Mouse (Mus musculus): Measurements from ENCODE around the gene Clec4g. TPM values are rescaled to one million over a fixed set of nuclear protein-coding genes. Genes with fewer than 3 reads are reported as not detected.

Clec4g gene
- polyA plus RNA-seq, 1 experiment from 2014 or later = not detected

DNA sequence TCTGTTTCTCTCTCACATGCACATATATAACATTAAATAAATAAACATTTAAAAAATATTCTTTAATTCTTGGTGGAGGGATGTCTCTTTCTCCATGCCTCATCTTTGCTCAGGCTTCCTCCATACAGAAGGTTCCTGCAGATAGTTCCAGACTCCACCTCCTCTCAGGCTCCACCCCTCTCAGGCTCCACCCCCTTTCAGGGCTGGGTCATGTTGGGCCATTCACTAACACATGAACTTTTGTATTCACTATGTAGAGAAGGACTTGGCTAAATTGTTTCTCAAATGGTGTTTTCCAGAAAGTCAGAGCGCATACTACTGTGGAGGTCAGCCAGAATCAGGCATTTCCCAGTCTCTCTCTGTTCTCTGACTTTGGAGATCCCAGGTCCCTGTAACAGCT is 19.0 kb downstream of the Clec4g start:
- H3K27me3 ChIP-seq (ENCODE audit: low read depth, poor library complexity, severe bottlenecking) = no peaks in the 10 kb centered on the region
- H3K9me3 ChIP-seq (replicated peaks) = no peaks in the 10 kb centered on the region
- 95% methylated on average over 1 of the region's 1 CpGs for WGBS
- H3K4me3 ChIP-seq = no peak overlapping the region
- H3K36me3 ChIP-seq = no peaks in the 10 kb centered on the region
- no peaks in the 10 kb centered on the region for H3K4me1 ChIP-seq
- no peak for DNase-seq (ENCODE audit: low spot score)
- no peak overlapping the region for H3K27ac ChIP-seq

DNA sequence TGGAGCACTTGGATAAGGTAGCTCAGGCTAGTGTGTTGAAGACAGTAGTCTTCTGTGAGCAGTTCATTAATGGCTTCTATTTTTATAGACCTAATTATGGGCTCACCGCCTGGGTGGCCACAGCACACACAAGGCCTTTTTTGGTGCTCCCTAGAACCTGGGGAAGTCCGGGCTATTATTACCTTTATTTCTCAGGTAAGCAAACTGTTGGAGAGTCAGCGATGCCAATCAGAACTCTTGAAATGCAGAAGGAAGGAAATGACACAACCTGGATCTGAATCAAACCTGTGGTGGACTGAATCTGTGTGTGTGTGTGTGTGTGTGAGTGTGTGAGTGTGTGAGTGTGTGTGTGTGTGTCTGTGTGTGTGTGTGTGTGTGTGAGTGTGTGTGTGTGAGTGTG is 26.3 kb downstream of the Clec4g start, which contains the start of gene Fcer2a:
TSS of gene Fcer2a (minus strand) at position 55 of the 400 bp plus-strand sequence.
- DNase-seq (ENCODE audit: low spot score) = no peak
- no peak within 1 kb of the TSS for H3K27ac ChIP-seq
- H3K4me3 ChIP-seq = no peak within 1 kb of the TSS
- no peaks in the 10 kb centered on the region for H3K27me3 ChIP-seq (ENCODE audit: low read depth, poor library complexity, severe bottlenecking)
- H3K9me3 ChIP-seq (replicated peaks) = no peaks in the 10 kb centered on the region
- no peaks in the 10 kb centered on the region for H3K4me1 ChIP-seq
- H3K36me3 ChIP-seq = no peaks in the 10 kb centered on the region
- WGBS = 87% methylated on average over 3 of the region's 3 CpGs

DNA sequence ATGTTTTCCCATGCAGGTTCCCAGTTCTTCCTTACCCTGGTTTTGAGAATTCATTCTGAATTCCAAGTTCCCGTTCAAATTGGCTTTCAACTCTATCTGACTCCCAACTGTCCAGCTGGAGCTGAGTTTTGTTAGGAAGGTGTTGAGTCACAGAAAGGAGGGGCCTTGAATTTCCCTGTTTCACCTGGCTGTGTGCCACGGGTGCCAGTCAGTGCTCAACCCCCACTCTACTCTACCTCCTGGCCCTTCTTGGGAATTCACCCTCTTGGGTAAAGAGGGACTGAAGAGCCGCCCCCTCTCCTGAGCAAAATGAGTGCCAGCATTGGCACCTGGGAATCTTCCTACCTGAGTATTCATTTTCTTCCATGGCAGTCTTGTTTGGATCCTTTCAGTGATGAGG is 29.7 kb downstream of the Clec4g start:
- WGBS = 83% methylated on average over 3 of the region's 3 CpGs

DNA sequence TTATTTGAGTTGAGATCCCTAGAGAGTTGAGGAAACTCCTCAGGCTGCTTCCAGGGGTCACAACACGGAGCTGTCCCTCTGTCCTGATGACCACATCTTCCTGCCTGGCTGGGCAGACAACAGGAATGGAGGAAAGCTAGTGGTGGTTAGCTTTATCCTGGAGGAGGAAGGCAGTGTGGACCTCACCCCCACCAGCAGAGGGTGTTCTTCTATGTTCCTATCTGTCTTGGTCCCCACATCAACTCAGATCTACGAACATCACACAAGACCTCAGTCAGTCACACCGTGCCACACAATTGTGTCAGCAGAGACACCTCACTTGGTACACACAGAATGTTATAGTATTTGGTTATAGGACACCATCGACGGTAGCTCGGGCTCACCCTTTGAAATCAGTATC is 32.9 kb downstream of the Clec4g start:
- no peak for DNase-seq (ENCODE audit: low spot score)
- no peak overlapping the region for H3K27ac ChIP-seq
- 78% methylated on average over 6 of the region's 6 CpGs for WGBS

More for the DNA sequence above, 29.7 kb downstream of the Clec4g start:
- Histone ChIP-seq H3K4me1 (no peaks in the 10 kb centered on the region), H3K4me3 (no peak overlapping the region), H3K36me3 (no peaks in the 10 kb centered on the region), H3K27me3 (ENCODE audit: low read depth, poor library complexity, severe bottlenecking) (no peaks in the 10 kb centered on the region), H3K9me3 (replicated peaks) (no peaks in the 10 kb centered on the region), H3K27ac (no peak overlapping the region)
- no peak for DNase-seq (ENCODE audit: low spot score)

DNA sequence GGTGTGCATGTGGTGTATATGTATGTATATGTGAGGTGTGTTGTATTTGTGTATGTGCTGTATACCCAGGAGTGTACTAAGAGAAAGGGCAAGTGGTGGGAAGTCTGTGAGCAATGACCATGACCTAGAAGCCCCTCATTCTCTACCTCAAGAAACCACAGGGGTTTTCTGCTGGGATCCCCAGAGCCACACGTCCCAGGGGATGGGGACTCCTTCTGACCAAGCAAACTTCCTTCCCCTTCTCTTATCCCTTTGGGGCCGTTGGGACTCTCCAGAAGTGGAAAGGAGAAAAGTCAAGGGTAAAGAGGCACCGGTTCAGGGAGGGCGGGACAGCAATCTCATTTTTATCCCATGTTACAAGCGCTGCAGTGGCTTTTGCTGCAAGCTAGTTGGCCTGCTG is 35.0 kb downstream of the Clec4g start:
- Histone ChIP-seq H3K27me3 (ENCODE audit: low read depth, poor library complexity, severe bottlenecking) (no peaks in the 10 kb centered on the region), H3K4me3 (no peak overlapping the region), H3K27ac (no peak overlapping the region), H3K4me1 (no peaks in the 10 kb centered on the region), H3K9me3 (replicated peaks) (no peaks in the 10 kb centered on the region), H3K36me3 (peaks cover 31% of the 10 kb centered on the region)
- 69% methylated on average over 5 of the region's 5 CpGs for WGBS
- DNase-seq (ENCODE audit: low spot score) = no peak

More for the DNA sequence above, 32.9 kb downstream of the Clec4g start:
- Histone ChIP-seq H3K27me3 (ENCODE audit: low read depth, poor library complexity, severe bottlenecking) (no peaks in the 10 kb centered on the region), H3K9me3 (replicated peaks) (no peaks in the 10 kb centered on the region), H3K36me3 (peaks cover 9% of the 10 kb centered on the region), H3K4me1 (no peaks in the 10 kb centered on the region), H3K4me3 (no peak overlapping the region)

DNA sequence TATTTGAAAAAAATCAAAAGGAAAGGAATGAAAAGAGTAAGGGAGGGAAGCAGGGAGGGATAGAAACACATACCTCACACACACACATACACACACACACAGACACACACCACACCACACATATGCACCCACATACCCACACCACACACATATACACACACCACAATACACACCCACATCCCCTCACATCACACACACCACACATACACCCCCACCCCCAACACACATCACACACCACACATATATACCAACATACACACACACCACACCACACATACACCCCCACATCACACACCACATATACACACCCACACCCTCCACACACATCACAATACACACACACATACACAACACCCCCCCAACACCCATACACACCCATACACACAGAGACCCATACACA is 35.9 kb downstream of the Clec4g start:
- DNase-seq (ENCODE audit: low spot score) = no peak
- no peaks in the 10 kb centered on the region for H3K4me1 ChIP-seq
- no peak overlapping the region for H3K4me3 ChIP-seq
- H3K9me3 ChIP-seq (replicated peaks) = no peaks in the 10 kb centered on the region
- no peaks in the 10 kb centered on the region for H3K27me3 ChIP-seq (ENCODE audit: low read depth, poor library complexity, severe bottlenecking)
- peaks cover 39% of the 10 kb centered on the region for H3K36me3 ChIP-seq
- H3K27ac ChIP-seq = no peak overlapping the region

DNA sequence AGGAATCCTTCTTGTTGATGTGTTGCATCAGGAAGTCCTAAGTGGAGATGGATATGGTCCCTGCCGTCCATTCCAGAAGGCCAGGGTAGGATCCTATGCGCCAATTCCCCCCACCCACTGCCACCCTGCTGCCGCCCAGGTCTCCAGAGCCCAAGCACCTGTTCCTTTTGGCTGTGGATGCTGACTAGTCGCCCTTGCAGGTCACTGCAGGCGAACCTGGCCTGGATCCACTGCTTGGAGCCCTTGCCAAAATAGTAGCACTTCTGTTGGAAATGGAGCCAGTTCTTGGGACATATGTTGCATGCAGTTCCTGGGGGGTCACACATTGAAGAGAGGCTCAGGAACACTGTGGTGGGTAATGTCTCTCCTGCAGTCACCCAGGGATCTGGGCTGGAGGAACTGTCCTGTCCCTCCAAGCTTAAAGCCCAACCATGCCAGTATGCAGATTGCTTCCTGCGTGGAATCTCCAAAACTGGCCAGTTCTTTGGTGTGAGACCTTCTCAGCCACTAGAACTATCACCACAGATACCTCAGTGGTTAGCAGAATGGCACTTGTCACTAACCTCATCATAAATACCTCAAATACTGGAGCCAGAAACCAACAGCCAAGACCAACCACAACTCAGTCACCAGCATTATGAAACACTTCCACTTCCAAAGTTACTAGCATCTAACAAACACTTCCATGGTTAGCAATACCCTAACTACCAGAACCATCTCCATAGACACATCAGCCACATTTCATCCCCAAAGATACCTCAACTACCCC is 36.9 kb downstream of the Clec4g start:
- H3K27me3 ChIP-seq (ENCODE audit: low read depth, poor library complexity, severe bottlenecking) = no peaks in the 10 kb centered on the region
- H3K27ac ChIP-seq = no peak overlapping the region
- H3K36me3 ChIP-seq = peaks cover 49% of the 10 kb centered on the region
- no peaks in the 10 kb centered on the region; the same call in 1 of the 2 replicates for H3K9me3 ChIP-seq (replicated peaks)
- H3K4me3 ChIP-seq = no peak overlapping the region
- no peaks in the 10 kb centered on the region for H3K4me1 ChIP-seq
- 75% methylated on average over 6 of the region's 6 CpGs for WGBS
- no peak for DNase-seq (ENCODE audit: low spot score)

DNA sequence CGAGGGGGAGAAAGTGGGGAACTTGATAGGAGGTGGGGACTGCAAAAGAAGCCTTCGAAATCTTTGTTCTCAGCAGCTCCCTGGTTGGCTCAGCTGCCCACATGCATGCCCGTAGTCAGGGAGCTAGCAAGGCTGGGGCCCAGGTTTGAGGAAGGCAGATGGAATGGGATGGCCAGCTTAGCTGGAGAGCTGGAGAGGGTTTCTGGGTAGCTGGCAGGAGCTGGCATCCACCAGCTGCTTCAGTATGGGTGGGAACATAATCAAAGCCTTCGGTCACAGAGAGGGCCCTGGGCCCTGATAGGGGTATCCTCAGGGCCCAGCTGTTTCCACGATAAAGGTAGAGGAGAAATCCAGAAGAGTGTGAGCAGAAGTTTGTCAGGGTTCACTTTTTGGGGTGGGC is 38.0 kb downstream of the Clec4g start:
- Histone ChIP-seq H3K36me3 (peaks cover 51% of the 10 kb centered on the region), H3K4me3 (no peak overlapping the region), H3K9me3 (replicated peaks) (no peaks in the 10 kb centered on the region; the same call in 1 of the 2 replicates), H3K27ac (no peak overlapping the region), H3K27me3 (ENCODE audit: low read depth, poor library complexity, severe bottlenecking) (no peaks in the 10 kb centered on the region), H3K4me1 (peaks cover 7% of the 10 kb centered on the region)
- 89% methylated on average over 5 of the region's 5 CpGs for WGBS
- no peak for DNase-seq (ENCODE audit: low spot score)

DNA sequence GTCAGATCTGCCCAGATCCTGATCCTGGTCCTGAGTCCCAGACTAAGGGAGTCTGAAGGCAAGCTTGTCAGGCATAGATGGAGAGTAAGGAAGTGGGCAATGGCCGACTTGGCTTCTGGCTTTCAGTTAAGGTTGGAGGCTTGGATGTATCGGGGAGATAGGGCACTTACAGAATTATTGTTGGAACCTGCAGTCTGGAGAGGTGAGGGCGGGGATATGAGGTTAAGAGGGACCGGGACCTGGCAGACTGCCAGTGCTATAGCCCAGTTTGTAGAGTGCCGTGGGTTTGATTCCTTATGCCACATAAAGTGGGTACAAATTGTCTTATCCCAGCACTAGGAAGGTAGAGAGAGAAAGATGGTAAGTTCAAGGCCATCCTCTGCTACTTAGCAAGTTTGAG is 40.8 kb downstream of the Clec4g start:
- 92% methylated on average over 5 of the region's 5 CpGs for WGBS
- Histone ChIP-seq H3K4me3 (no peak overlapping the region), H3K27ac (no peak overlapping the region), H3K9me3 (replicated peaks) (no peaks in the 10 kb centered on the region; the same call in 1 of the 2 replicates), H3K36me3 (peaks cover 51% of the 10 kb centered on the region), H3K27me3 (ENCODE audit: low read depth, poor library complexity, severe bottlenecking) (no peaks in the 10 kb centered on the region), H3K4me1 (peaks cover 10% of the 10 kb centered on the region)
- no peak for DNase-seq (ENCODE audit: low spot score)

DNA sequence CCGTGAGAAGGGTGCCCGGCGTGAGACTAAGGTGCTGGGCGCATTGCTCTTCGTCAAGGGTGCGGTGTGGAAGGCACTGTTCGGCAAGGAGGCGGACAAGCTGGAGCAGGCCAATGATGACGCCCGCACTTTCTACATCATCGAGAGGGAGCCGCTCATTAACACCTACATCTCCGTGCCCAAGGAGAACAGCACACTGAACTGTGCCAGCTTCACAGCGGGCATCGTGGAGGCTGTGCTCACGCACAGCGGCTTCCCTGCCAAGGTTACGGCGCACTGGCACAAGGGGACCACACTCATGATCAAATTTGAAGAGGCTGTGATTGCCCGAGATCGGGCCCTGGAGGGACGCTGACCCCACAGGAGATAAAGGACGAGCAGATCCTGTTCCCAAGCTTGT is 41.2 kb downstream of the Clec4g start:
- DNase-seq (ENCODE audit: low spot score) = no peak
- H3K9me3 ChIP-seq (replicated peaks) = no peaks in the 10 kb centered on the region; the same call in 1 of the 2 replicates
- no peak overlapping the region for H3K27ac ChIP-seq
- H3K36me3 ChIP-seq = peaks cover 51% of the 10 kb centered on the region
- H3K27me3 ChIP-seq (ENCODE audit: low read depth, poor library complexity, severe bottlenecking) = no peaks in the 10 kb centered on the region
- no peak overlapping the region for H3K4me3 ChIP-seq
- peaks cover 10% of the 10 kb centered on the region for H3K4me1 ChIP-seq
- 95% methylated on average over 23 of the region's 23 CpGs for WGBS

DNA sequence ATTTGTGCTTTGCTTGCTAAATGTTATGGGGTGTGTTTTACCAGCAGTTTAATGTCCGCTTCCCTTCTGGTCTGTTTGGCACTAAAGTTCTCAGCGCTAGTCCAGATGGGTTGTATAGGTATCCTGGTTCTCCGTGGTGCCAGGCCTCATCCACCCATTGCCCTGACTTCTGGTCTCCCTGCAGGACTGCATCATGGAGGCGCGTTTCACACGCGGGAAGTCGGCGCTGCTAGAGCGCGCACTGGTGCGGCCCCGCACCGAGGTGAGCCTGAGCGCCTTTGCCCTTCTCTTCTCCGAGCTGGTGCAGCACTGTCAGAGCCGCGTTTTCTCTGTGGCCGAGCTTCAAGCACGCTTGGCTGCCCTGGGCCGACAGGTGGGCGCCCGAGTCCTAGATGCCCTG is 41.6 kb downstream of the Clec4g start:
- no peak overlapping the region for H3K4me3 ChIP-seq
- WGBS = 97% methylated on average over 23 of the region's 23 CpGs
- peaks cover 51% of the 10 kb centered on the region for H3K36me3 ChIP-seq

DNA sequence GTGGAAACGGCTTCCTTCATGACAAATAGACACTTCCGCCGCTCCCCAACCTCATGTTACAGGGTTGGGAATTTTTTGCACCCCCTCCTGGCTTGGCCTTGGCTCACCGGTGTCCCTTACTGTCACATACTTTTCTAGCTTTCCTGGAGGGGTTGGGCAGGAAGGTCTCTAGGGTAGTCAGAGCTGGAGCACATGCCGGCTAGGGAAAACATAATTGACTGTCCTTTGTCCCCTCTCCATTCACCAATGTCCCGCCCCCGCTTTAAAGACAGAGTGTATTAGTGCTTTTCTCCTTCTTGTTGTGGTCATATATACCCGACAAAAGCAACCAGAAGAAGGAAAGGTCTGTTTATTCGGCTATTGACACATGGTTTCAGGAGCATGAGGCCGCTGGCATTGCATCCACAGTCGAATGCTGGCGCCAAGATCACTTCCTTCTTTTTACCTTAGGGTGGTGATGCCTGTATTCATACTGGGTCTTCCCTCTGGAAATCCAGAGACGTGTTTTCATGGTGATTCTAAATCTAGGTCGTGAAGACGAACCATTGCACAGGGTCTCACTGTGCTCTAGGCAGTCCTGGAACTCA is 43.4 kb downstream of the Clec4g start:
- Histone ChIP-seq H3K4me3 (peak overlapping the region; percentile 91), H3K4me1 (peaks cover 17% of the 10 kb centered on the region), H3K9me3 (replicated peaks) (no peaks in the 10 kb centered on the region; the same call in 1 of the 2 replicates), H3K27me3 (ENCODE audit: low read depth, poor library complexity, severe bottlenecking) (no peaks in the 10 kb centered on the region), H3K27ac (peak overlapping the region; percentile 97), H3K36me3 (peaks cover 37% of the 10 kb centered on the region)
- 7% methylated on average over 15 of the region's 15 CpGs for WGBS
- peak; percentile 38 for DNase-seq (ENCODE audit: low spot score)

More for the DNA sequence above, 41.6 kb downstream of the Clec4g start:
- DNase-seq (ENCODE audit: low spot score) = no peak
- Histone ChIP-seq H3K9me3 (replicated peaks) (no peaks in the 10 kb centered on the region; the same call in 1 of the 2 replicates), H3K27ac (no peak overlapping the region), H3K27me3 (ENCODE audit: low read depth, poor library complexity, severe bottlenecking) (no peaks in the 10 kb centered on the region), H3K4me1 (peaks cover 10% of the 10 kb centered on the region)

All from limb, embryonic 10.5 days (tissue).